ENCODE assay signal across 13 mouse cellular contexts in the genomic region with DNA sequence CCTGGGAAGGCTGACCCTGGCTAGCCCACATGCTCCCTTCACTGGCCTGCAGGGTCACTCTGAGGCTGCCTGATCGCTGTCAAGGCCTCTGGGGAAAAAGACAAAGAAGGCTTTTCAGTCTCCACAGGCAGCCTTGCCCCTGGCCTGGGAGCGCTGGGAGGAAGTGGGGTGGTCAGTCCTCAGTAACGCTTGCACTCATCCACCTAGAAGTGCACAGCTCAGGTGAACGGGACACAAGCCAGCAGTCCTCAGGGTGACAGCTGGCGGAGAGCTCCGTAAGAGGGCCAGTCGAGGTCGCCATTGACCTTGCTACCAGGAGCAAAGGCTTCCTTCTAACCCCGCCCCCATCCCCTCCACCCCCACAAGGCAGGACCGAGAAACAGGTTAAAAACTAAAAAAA. TPM values are rescaled to one million over a fixed set of nuclear protein-coding genes. Genes with fewer than 3 reads are reported as not detected.
DNase-seq lines count a peak whose midpoint lies in the region; ATAC-seq lines count a peak whose summit lies in the region.
"Had no signal": no experiment of that assay in that cellular context is flagged by ENCODE, and none has a peak within 500 bp of the region (broad histone marks: within the 10 kb centered on the region; RNA-seq: fewer than 3 reads in every experiment).

No protein-coding gene starts in this region.

- 54% methylated on average over 10 of the region's 10 CpGs for WGBS in forebrain, embryonic 10.5 days
- 47% methylated on average over 10 of the region's 10 CpGs for WGBS in forebrain, embryonic 11.5 days
- 41% methylated on average over 10 of the region's 10 CpGs for WGBS in heart, embryonic 15.5 days

- H3K4me1 ChIP-seq in forebrain, embryonic 10.5 days = peaks cover 19% of the 10 kb centered on the region
- H3K4me1 ChIP-seq in forebrain, embryonic 11.5 days (replicated peaks; ENCODE audit: control insufficient read depth, insufficient read depth, low read length) = no peaks in the 10 kb centered on the region; the same call in 1 of the 2 replicates
- peaks cover 14% of the 10 kb centered on the region for H3K4me1 ChIP-seq in heart, embryonic 15.5 days (replicated peaks)
- H3K4me1 ChIP-seq: midbrain, embryonic 15.5 days had no signal

- DNase-seq in forebrain, embryonic 10.5 days (ENCODE audit: extremely low spot score, low spot score) = no peak
- DNase-seq in forebrain, embryonic 11.5 days (ENCODE audit: low spot score) = no peak
- peak; percentile 33 for DNase-seq in kidney, postnatal 10 days
- no peak for DNase-seq in kidney, adult 11 months
- DNase-seq in lung, postnatal 14 days = peak; percentile 43
- DNase-seq in frontal cortex, adult 2 months (ENCODE audit: extremely low spot score in 1 of 2, low spot score in 1 of 2) = no peak
- DNase-seq in gastrocnemius, postnatal 10 days = no peak
- DNase-seq: liver, postnatal 0 days had no signal

- H3K4me2 ChIP-seq in forebrain, embryonic 11.5 days (ENCODE audit: low read depth, low read length, severe bottlenecking) = no peak overlapping the region
- no peak overlapping the region for H3K4me2 ChIP-seq in heart, embryonic 15.5 days
- H3K4me2 ChIP-seq: midbrain, embryonic 15.5 days had no signal

- no peak overlapping the region for H3K4me3 ChIP-seq in forebrain, embryonic 10.5 days
- H3K4me3 ChIP-seq in forebrain, embryonic 11.5 days (ENCODE audit: low read depth, low read length) = no peak overlapping the region
- no peak overlapping the region for H3K4me3 ChIP-seq in heart, embryonic 15.5 days
- H3K4me3 ChIP-seq: heart, adult 2 months; left cerebral cortex, adult 2 months; midbrain, embryonic 15.5 days had no signal

- H3K9ac ChIP-seq in forebrain, embryonic 11.5 days (ENCODE audit: low read length) = no peak overlapping the region
- H3K9ac ChIP-seq in heart, embryonic 15.5 days = no peak overlapping the region
- H3K9ac ChIP-seq: liver, postnatal 0 days; midbrain, embryonic 15.5 days had no signal

- peaks cover 45% of the 10 kb centered on the region for H3K36me3 ChIP-seq in forebrain, embryonic 10.5 days (replicated peaks)
- no peaks in the 10 kb centered on the region; the same call in 1 of the 2 replicates for H3K36me3 ChIP-seq in forebrain, embryonic 11.5 days (ENCODE audit: control insufficient read depth, insufficient read depth, low read length)
- 0 out of 2 replicates have a peak, but pooled peaks cover 8% of the 10 kb centered on the region for H3K36me3 ChIP-seq in heart, embryonic 15.5 days
- H3K36me3 ChIP-seq: midbrain, embryonic 15.5 days had no signal

- peak overlapping the region; percentile 77 for H3K27ac ChIP-seq in forebrain, embryonic 10.5 days
- H3K27ac ChIP-seq in forebrain, embryonic 11.5 days (ENCODE audit: low read depth, low read length) = no peak overlapping the region
- H3K27ac ChIP-seq in heart, embryonic 15.5 days = peak overlapping the region; percentile 25; the same call in 1 of the 2 replicates
- H3K27ac ChIP-seq: heart, adult 2 months; left cerebral cortex, adult 2 months; midbrain, embryonic 15.5 days had no signal

- no peaks in the 10 kb centered on the region for H3K27me3 ChIP-seq in forebrain, embryonic 10.5 days (ENCODE audit: poor library complexity, severe bottlenecking)
- no peaks in the 10 kb centered on the region for H3K27me3 ChIP-seq in forebrain, embryonic 11.5 days (ENCODE audit: control insufficient read depth, insufficient read depth, low read length)
- H3K27me3 ChIP-seq in heart, embryonic 15.5 days = no peaks in the 10 kb centered on the region
- H3K27me3 ChIP-seq: midbrain, embryonic 15.5 days had no signal

- ATAC-seq in forebrain, embryonic 11.5 days (replicated peaks; ENCODE audit: low FRiP score) = no peak
- ATAC-seq in heart, embryonic 15.5 days (replicated peaks; ENCODE audit: insufficient number of reproducible peaks, insufficient read depth, low FRiP score, low read depth) = no peak
- ATAC-seq: forebrain, embryonic 16.5 days; liver, postnatal 0 days; midbrain, embryonic 15.5 days had no signal

- H3K9me3 ChIP-seq in forebrain, embryonic 10.5 days = peaks cover 3% of the 10 kb centered on the region; the same call in 1 of the 2 replicates
- no peaks in the 10 kb centered on the region; the same call in 1 of the 2 replicates for H3K9me3 ChIP-seq in forebrain, embryonic 11.5 days (ENCODE audit: control insufficient read depth, low read length)
- no peaks in the 10 kb centered on the region for H3K9me3 ChIP-seq in heart, embryonic 15.5 days (replicated peaks)
- H3K9me3 ChIP-seq: midbrain, embryonic 15.5 days had no signal

RNA-seq across cellular contexts. Expression of gene Cmtm7, which starts 13.6 kb away (rescaled TPM):
- polyA plus RNA-seq in forebrain, embryonic 10.5 days (2016; fragmentation: Nextera tagmentation; extraction: Ambion mirVana) = 76.9 and 78.7 TPM in 2 replicates
- polyA plus RNA-seq in forebrain, embryonic 11.5 days (2014; fragmentation: Nextera tagmentation; extraction: Ambion mirVana) = 50.6 and 63.5 TPM in 2 replicates
- polyA plus RNA-seq in heart, embryonic 15.5 days (2015; fragmentation: Nextera tagmentation; extraction: Ambion mirVana) = 97.5 and 134 TPM in 2 replicates
- 9.5 and 9.8 TPM in 2 replicates for polyA plus RNA-seq in frontal cortex, adult 2 months (2012; rRNA removed)
- total RNA-seq in gastrocnemius, postnatal 10 days (2021) = 10 to 100 TPM; 14.1 to 16.7 TPM

RNA-seq across cellular contexts. Expression of gene Cmtm6, which starts 37.1 kb away (rescaled TPM):
- 29.1 and 29.9 TPM in 2 replicates for polyA plus RNA-seq in forebrain, embryonic 10.5 days (2016; fragmentation: Nextera tagmentation; extraction: Ambion mirVana)
- polyA plus RNA-seq in forebrain, embryonic 11.5 days (2014; fragmentation: Nextera tagmentation; extraction: Ambion mirVana) = 26.9 and 27.2 TPM in 2 replicates
- polyA plus RNA-seq in heart, embryonic 15.5 days (2015; fragmentation: Nextera tagmentation; extraction: Ambion mirVana) = 39.3 and 47.0 TPM in 2 replicates
- 18.4 and 23.9 TPM in 2 replicates for polyA plus RNA-seq in frontal cortex, adult 2 months (2012; rRNA removed)
- total RNA-seq in gastrocnemius, postnatal 10 days (2021) = 10 to 100 TPM; 15.9 to 18.8 TPM

Comparison
In these comparisons a context has a peak if more than half of its experiments do, and no peak if none do; other contexts are left out.
1. DNase-seq: peak in kidney, postnatal 10 days (single experiment) and lung, postnatal 14 days (single experiment); none in forebrain, embryonic 10.5 days (single experiment), forebrain, embryonic 11.5 days (single experiment), kidney, adult 11 months (single experiment), frontal cortex, adult 2 months (0 of 2) and gastrocnemius, postnatal 10 days (single experiment).